ENCODE assay signal across 38 mouse cellular contexts in genomic region chr15:89297695-89298094, GRCm38 (mm10). TPM values are rescaled to one million over a fixed set of nuclear protein-coding genes. Genes with fewer than 3 reads are reported as not detected.
"Had no signal": no experiment of that assay in that cellular context is flagged by ENCODE, and none has a peak within 500 bp of the region (broad histone marks: within the 10 kb centered on the region; RNA-seq: fewer than 3 reads in every experiment).

No protein-coding gene starts in this region.

- H3K27ac ChIP-seq: limb, embryonic 10.5 days; limb, embryonic 12.5 days; limb, embryonic 13.5 days; limb, embryonic 15.5 days; liver, embryonic 12.5 days; liver, embryonic 13.5 days; liver, embryonic 14.5 days; liver, embryonic 15.5 days; lung, embryonic 15.5 days; macrophage; midbrain, embryonic 10.5 days; midbrain, embryonic 12.5 days; midbrain, embryonic 13.5 days; midbrain, embryonic 15.5 days; neural tube, embryonic 12.5 days; neural tube, embryonic 13.5 days had no signal

- H3K4me3 ChIP-seq: limb, embryonic 10.5 days; limb, embryonic 12.5 days; limb, embryonic 13.5 days; limb, embryonic 15.5 days; liver, embryonic 12.5 days; liver, embryonic 13.5 days; liver, embryonic 15.5 days; lung, embryonic 15.5 days; megakaryocyte, embryonic 14.5 days; midbrain, embryonic 10.5 days; midbrain, embryonic 12.5 days; midbrain, embryonic 13.5 days; midbrain, embryonic 15.5 days; myocyte; neural tube, embryonic 12.5 days; neural tube, embryonic 13.5 days had no signal

- DNase-seq: left cerebral cortex, postnatal 4 days; liver; liver, embryonic 13.5 days; liver, postnatal 0 days; lung, adult 18-20 months; lung, adult 2 months; lung, embryonic 14.5 days; lung, postnatal 10 days; lung, postnatal 14 days; lung, postnatal 36 days; lung, postnatal 4 days; midbrain, embryonic 14.5 days had no signal

RNA-seq across cellular contexts. Expression of gene Adm2, which starts 24.8 kb away (rescaled TPM):
- total RNA-seq: left cerebral cortex, postnatal 14 days; left cerebral cortex, postnatal 25 days; left cerebral cortex, postnatal 36 days; left cerebral cortex, postnatal 4 days; liver, adult 2 months; megakaryocyte progenitor cell, adult 5-6 weeks; megakaryocyte, adult 5-6 weeks; megakaryocyte-erythroid progenitor cell, adult 5-6 weeks; midbrain, postnatal 0 days; monocyte, adult 5-6 weeks had no signal

RNA-seq across cellular contexts. Expression of gene Miox, which starts 36.5 kb away (rescaled TPM):
- total RNA-seq: left cerebral cortex, postnatal 14 days; left cerebral cortex, postnatal 25 days; left cerebral cortex, postnatal 36 days; left cerebral cortex, postnatal 4 days; megakaryocyte progenitor cell, adult 5-6 weeks; megakaryocyte-erythroid progenitor cell, adult 5-6 weeks; midbrain, postnatal 0 days; monocyte, adult 5-6 weeks had no signal
